Mouse (Mus musculus) thymus, postnatal 36 days (tissue): ENCODE measurements around the gene Nrsn2.
A peak's percentile ranks its signal among the peaks of the same experiment; 100 is the strongest.

Experiments used
- DNase-seq, 2 experiments: peaks; one replicate each; pipeline ENCODE4 v3.0.0; 2022; ENCODE audit warnings: mixed read lengths in 2 of 2

The Nrsn2 gene

GRCm38 (mm10) chr2:152339631-152340179 is 36.7 kb downstream of the Nrsn2 start:
- DNase-seq: no peak

- no peak for DNase-seq
Observed at GRCm38 (mm10) chr2:152338319-152338718, 38.1 kb downstream of the Nrsn2 start.

- no peak for DNase-seq
Observed at GRCm38 (mm10) chr2:152337591-152338212, 38.7 kb downstream of the Nrsn2 start.

- DNase-seq: no peak
Observed at GRCm38 (mm10) chr2:152336856-152337255, 39.6 kb downstream of the Nrsn2 start.

GRCm38 (mm10) chr2:152335289-152335820 is 41.1 kb downstream of the Nrsn2 start:
- DNase-seq: no peak

- DNase-seq: no peak
Observed at GRCm38 (mm10) chr2:152333345-152334006, 43.0 kb downstream of the Nrsn2 start.

GRCm38 (mm10) chr2:152332101-152332825 is 44.2 kb downstream of the Nrsn2 start, which contains the start of gene Rbck1:
TSS of gene Rbck1 (minus strand) at chr2:152332653.
- DNase-seq: peak; percentile 85 to 87

- DNase-seq: no peak
Observed at GRCm38 (mm10) chr2:152330858-152331423, 45.5 kb downstream of the Nrsn2 start.

- DNase-seq: no peak
Observed at GRCm38 (mm10) chr2:152327980-152328379, 48.5 kb downstream of the Nrsn2 start.

GRCm38 (mm10) chr2:152326654-152327053 is 49.8 kb downstream of the Nrsn2 start:
- no peak for DNase-seq

- no peak for DNase-seq
Observed at GRCm38 (mm10) chr2:152326157-152326556, 50.3 kb downstream of the Nrsn2 start.

- no peak for DNase-seq
Observed at GRCm38 (mm10) chr2:152324842-152325241, 51.6 kb downstream of the Nrsn2 start.

GRCm38 (mm10) chr2:152323971-152324370 is 52.5 kb downstream of the Nrsn2 start:
- DNase-seq: no peak

- no peak for DNase-seq
Observed at GRCm38 (mm10) chr2:152322198-152322597, 54.2 kb downstream of the Nrsn2 start.

GRCm38 (mm10) chr2:152321558-152321957 is 54.9 kb downstream of the Nrsn2 start:
- DNase-seq: no peak
